ENCODE assay signal across 13 mouse cellular contexts in genomic region chr7:80654393-80654792, GRCm38 (mm10). TPM values are rescaled to one million over a fixed set of nuclear protein-coding genes. Genes with fewer than 3 reads are reported as not detected.
DNase-seq lines count a peak whose midpoint lies in the region; ATAC-seq and TF ChIP-seq lines count a peak whose summit lies in the region.
"Had no signal": no experiment of that assay in that cellular context is flagged by ENCODE, and none has a peak within 500 bp of the region (broad histone marks: within the 10 kb centered on the region; RNA-seq: fewer than 3 reads in every experiment).

No protein-coding gene starts in this region.

- no peak overlapping the region for H3K9ac ChIP-seq in liver, adult 2 months (ENCODE audit: low read depth, low read length)
- no peak overlapping the region for H3K9ac ChIP-seq in liver, embryonic 11.5 days (ENCODE audit: low read depth, low read length)
- H3K9ac ChIP-seq: midbrain, embryonic 12.5 days had no signal

- no peak for TF ChIP-seq CTCF in gastrocnemius, adult 2 months (IDR thresholded peaks at IDR 0.05)
- no peak for TF ChIP-seq CTCF in liver, adult 2 months (IDR thresholded peaks at IDR 0.05; ENCODE audit: low read depth, low read length)
- no peak for TF ChIP-seq CTCF in bone marrow, adult 2 months (IDR thresholded peaks at IDR 0.05; ENCODE audit: control insufficient read depth, insufficient read depth, low read length)

- intact Hi-C loops in gastrocnemius, adult 2 months (cut with DNase I): no loop called here

- ATAC-seq in liver, embryonic 11.5 days (replicated peaks; ENCODE audit: low FRiP score): no peak
- ATAC-seq in monocyte, adult 5-6 weeks (replicated peaks; ENCODE audit: insufficient number of reproducible peaks, low FRiP score, low TSS enrichment, poor library complexity, severe bottlenecking): peak; percentile 41

- DNase-seq in gastrocnemius, adult 2 months: peak; percentile 19
- no peak for DNase-seq in gastrocnemius, postnatal 4 days (ENCODE audit: low spot score in 2 of 2)
- DNase-seq in liver, adult 2 months (ENCODE audit: extremely low read depth, low read depth, low spot score): no peak
- DNase-seq in liver, embryonic 11.5 days (ENCODE audit: low spot score): no peak
- DNase-seq in natural killer cell, adult 2 months (ENCODE audit: low spot score in 2 of 2): no peak
- DNase-seq: adrenal gland, postnatal 14 days; cerebellum, postnatal 25 days; heart, postnatal 36 days; lung, postnatal 10 days; thymus, postnatal 4 days had no signal

- H3K4me1 ChIP-seq in liver, adult 2 months (ENCODE audit: control insufficient read depth, insufficient read depth, low read length): peaks cover 41% of the 10 kb centered on the region
- peaks cover 5% of the 10 kb centered on the region; the same call in 1 of the 2 replicates for H3K4me1 ChIP-seq in liver, embryonic 11.5 days (replicated peaks; ENCODE audit: control insufficient read depth, insufficient read depth, low read length)
- H3K4me1 ChIP-seq in bone marrow, adult 2 months (ENCODE audit: control insufficient read depth, insufficient read depth, low read length): peaks cover 11% of the 10 kb centered on the region

- H3K36me3 ChIP-seq in liver, adult 2 months (ENCODE audit: control insufficient read depth, insufficient read depth, low read length): no peaks in the 10 kb centered on the region
- no peaks in the 10 kb centered on the region for H3K36me3 ChIP-seq in liver, embryonic 11.5 days (ENCODE audit: control insufficient read depth, insufficient read depth, low read length)
- H3K36me3 ChIP-seq: midbrain, embryonic 12.5 days had no signal

- no peaks in the 10 kb centered on the region for H3K9me3 ChIP-seq in liver, embryonic 11.5 days (ENCODE audit: control insufficient read depth, low read length)
- H3K9me3 ChIP-seq: midbrain, embryonic 12.5 days had no signal

- TF ChIP-seq POLR2A in liver, adult 2 months (IDR thresholded peaks at IDR 0.05; ENCODE audit: extremely low read depth, insufficient read depth, low read length): no peak
- TF ChIP-seq POLR2A in bone marrow, adult 2 months (IDR thresholded peaks at IDR 0.05; ENCODE audit: borderline replicate concordance, control insufficient read depth, low read depth, low read length): no peak

- H3K27ac ChIP-seq in gastrocnemius, adult 2 months: peak overlapping the region; percentile 90
- peak overlapping the region; percentile 24 for H3K27ac ChIP-seq in liver, adult 2 months (replicated peaks; ENCODE audit: insufficient read depth, low read depth, low read length)
- no peak overlapping the region for H3K27ac ChIP-seq in liver, embryonic 11.5 days (ENCODE audit: low read depth, low read length)
- peak overlapping the region; percentile 43 for H3K27ac ChIP-seq in bone marrow, adult 2 months (ENCODE audit: control insufficient read depth, insufficient read depth, low read depth, low read length, poor library complexity)
- H3K27ac ChIP-seq: midbrain, embryonic 12.5 days had no signal

- no peak overlapping the region for H3K4me2 ChIP-seq in liver, embryonic 11.5 days
- H3K4me2 ChIP-seq: midbrain, embryonic 12.5 days had no signal

- H3K79me2 ChIP-seq in liver, adult 2 months (ENCODE audit: control insufficient read depth, insufficient read depth, low read length): peaks cover 12% of the 10 kb centered on the region; the same call in 1 of the 2 replicates

- no peaks in the 10 kb centered on the region for H3K27me3 ChIP-seq in liver, adult 2 months (ENCODE audit: control insufficient read depth, insufficient read depth, low read length)
- H3K27me3 ChIP-seq in liver, embryonic 11.5 days (replicated peaks; ENCODE audit: control insufficient read depth, insufficient read depth, low read length): no peaks in the 10 kb centered on the region
- H3K27me3 ChIP-seq: midbrain, embryonic 12.5 days had no signal

- WGBS in liver, adult 2 months: 62% methylated on average over 7 of the region's 7 CpGs
- WGBS in liver, embryonic 11.5 days: 83% methylated on average over 7 of the region's 7 CpGs
- WGBS in bone marrow, adult 2 months: 54% methylated on average over 7 of the region's 7 CpGs

- H3K4me3 ChIP-seq in gastrocnemius, adult 2 months: no peak overlapping the region
- H3K4me3 ChIP-seq in liver, adult 2 months (ENCODE audit: insufficient read depth, low read depth, low read length): no peak overlapping the region
- no peak overlapping the region for H3K4me3 ChIP-seq in liver, embryonic 11.5 days (ENCODE audit: low read depth, low read length)
- no peak overlapping the region for H3K4me3 ChIP-seq in bone marrow, adult 2 months (replicated peaks; ENCODE audit: control insufficient read depth, low read depth, low read length)
- H3K4me3 ChIP-seq: midbrain, embryonic 12.5 days had no signal

RNA-seq across cellular contexts. Expression of gene Crtc3, which starts 34.3 kb away (rescaled TPM):
- 10 to 100 TPM; 12.0 to 13.1 TPM for total RNA-seq in gastrocnemius, adult 2 months (2021)
- total RNA-seq in gastrocnemius, postnatal 4 days (2021): 10 to 100 TPM; 28.7 to 32.1 TPM
- total RNA-seq in liver, adult 2 months (2014; rRNA removed): 3.0 and 5.4 TPM in 2 replicates
- 8.7 and 12.9 TPM in 2 replicates for polyA plus RNA-seq in liver, adult 2 months (2012; rRNA removed)
- 13.1 and 16.6 TPM in 2 replicates for polyA plus RNA-seq in liver, embryonic 11.5 days (2014; fragmentation: Nextera tagmentation; extraction: Ambion mirVana)
- 5.7 and 8.2 TPM in 2 replicates for polyA plus RNA-seq in bone marrow, adult 2 months (2011; ENCODE audit: insufficient read depth, insufficient read length, low replicate concordance, missing spikeins)
- 15.6 to 23.1 TPM (median 18.1 TPM) in 3 replicates for total RNA-seq in monocyte, adult 5-6 weeks (2017)
